Mouse (Mus musculus): ENCODE data around the gene Vmn1r209.
"Not testable (repeated sequence)": the region's sequence is repeated elsewhere in the genome, so short reads cannot be mapped to it uniquely, and the experiment has no call there.

The Vmn1r209 gene

GRCm38 (mm10) chr13:22809582-22809981 is at the start of gene Vmn1r209:
Gene Vmn1r209 (minus strand): TSS chr13:22809682.
- not testable (repeated sequence) for DNase-seq

- no peak for DNase-seq
These were observed 48.0 kb upstream of the Vmn1r209 start, which contains the start of gene Vmn1r211 for GRCm38 (mm10) chr13:22857461-22857860. Gene Vmn1r211 (minus strand): TSS chr13:22857561.

- no peak for DNase-seq
These were observed 45.3 kb upstream of the Vmn1r209 start for GRCm38 (mm10) chr13:22854760-22855159.

- no peak for DNase-seq
These were observed 37.3 kb upstream of the Vmn1r209 start for GRCm38 (mm10) chr13:22846798-22847197.

DNA sequence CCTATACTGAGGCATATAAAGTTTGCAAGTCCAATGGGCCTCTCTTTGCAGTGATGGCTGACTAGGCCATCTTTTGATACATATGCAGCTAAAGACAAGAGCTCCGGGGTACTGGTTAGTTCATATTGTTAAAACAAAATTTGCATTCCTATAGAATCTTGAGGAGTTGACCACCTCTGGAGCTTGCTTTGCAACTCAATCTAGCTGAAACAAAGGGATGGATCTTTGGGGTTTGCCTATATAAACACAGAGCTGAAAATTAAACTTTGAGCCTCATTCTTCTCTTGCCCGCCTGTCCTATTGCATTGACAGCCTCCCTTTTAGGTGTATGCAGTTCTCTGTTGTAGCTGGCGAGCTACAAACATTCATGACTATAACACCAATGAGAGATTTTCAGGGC is 34.8 kb upstream of the Vmn1r209 start:
- not testable (repeated sequence) for DNase-seq

- DNase-seq = no peak
These were observed 21.8 kb upstream of the Vmn1r209 start, which contains the start of gene Vmn1r210 for GRCm38 (mm10) chr13:22831248-22831647. Gene Vmn1r210 (minus strand): TSS chr13:22831348.

- not testable (repeated sequence) for DNase-seq
These were observed 19.9 kb upstream of the Vmn1r209 start for GRCm38 (mm10) chr13:22829395-22829794.

DNA sequence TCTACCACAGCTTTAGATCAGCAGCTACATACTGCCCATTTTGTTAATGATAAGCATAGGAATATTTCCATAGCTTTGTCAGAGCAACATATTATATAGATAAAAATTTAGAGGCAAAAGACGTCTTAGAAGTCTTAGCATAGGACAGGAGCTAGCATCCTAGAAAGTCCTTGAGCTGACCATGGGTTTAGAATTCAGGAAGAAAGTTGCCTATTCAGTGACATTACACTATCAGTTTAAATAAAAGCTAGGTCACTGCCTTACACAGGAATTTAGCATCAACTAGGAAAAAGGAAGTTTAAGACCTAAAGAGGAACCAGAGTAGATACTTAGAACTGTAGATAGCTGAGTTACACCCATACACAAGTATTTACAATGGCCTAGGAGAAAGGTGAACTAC is 12.1 kb upstream of the Vmn1r209 start:
- DNase-seq = not testable (repeated sequence)

DNA sequence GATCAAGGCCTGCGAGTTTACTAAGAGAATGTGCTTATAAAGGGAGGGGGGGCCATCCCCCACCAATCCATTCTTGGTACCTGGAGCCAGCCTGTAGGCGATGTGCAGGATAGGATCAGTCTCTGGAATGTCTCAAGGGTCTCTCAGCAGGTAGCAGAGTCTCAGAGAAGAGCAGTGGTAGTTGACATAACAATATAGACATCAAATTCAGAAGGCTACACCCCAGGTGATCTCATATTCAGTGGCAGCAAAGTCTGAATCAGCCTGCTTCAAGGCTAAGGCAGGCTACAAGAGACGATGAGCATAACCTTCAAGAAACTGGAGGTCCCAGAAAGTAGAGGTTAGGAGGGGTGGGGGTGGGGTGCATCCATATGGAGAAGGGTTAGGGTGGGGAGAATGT is 21.4 kb downstream of the Vmn1r209 start:
- not testable (repeated sequence) for DNase-seq

DNA sequence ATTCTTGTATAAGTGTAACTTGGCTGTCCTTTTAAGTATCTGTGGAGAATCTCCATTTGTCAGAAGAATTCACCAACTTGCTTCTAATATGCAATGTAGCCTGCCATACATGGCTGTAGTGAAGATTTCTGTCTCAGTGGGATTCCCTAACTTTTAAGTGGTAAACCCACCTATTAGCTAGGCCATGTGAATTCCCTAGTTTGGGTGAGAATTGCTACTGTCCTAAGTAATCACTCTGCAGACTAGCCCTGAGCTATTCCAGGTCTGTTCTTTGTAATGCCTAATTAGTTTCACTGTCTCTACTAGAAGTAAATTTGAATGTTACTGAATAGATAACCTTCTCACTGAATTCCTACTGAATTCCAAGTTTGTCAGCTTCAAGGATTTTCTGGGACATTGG is 25.3 kb downstream of the Vmn1r209 start:
- DNase-seq = not testable (repeated sequence)

- not testable (repeated sequence) for DNase-seq
These were observed 32.2 kb downstream of the Vmn1r209 start, which contains the start of gene Vmn1r208 for GRCm38 (mm10) chr13:22777300-22777699. Gene Vmn1r208 (minus strand): TSS chr13:22777400.

GRCm38 (mm10) chr13:22771592-22771991 is 37.9 kb downstream of the Vmn1r209 start:
- not testable (repeated sequence) for DNase-seq
